Mouse (Mus musculus) spleen, adult 2 months (tissue): ENCODE results near the gene Ppp2r2c.
A peak's percentile ranks its signal among the peaks of the same experiment; 100 is the strongest.

Experiments used
- CTCF ChIP-seq: fragments of 200-500 bp; IDR thresholded peaks from 2 replicates; pipeline ENCODE4 v1.5.1; 2011; ENCODE audit warnings: mild to moderate bottlenecking, inconsistent platforms; ENCODE audit not compliant: insufficient read depth, insufficient read length, insufficient replicate concordance; ENCODE audit errors: extremely low read depth
- POLR2A ChIP-seq: fragments of 200-500 bp; IDR thresholded peaks from 2 replicates; pipeline ENCODE4 v1.6.1; 2011; ENCODE audit warnings: low read depth, low read length, inconsistent platforms

GRCm38 (mm10) chr5:36829913-36830879, 38.1 kb upstream of the Ppp2r2c start, which contains the start of gene Man2b2:
- TF ChIP-seq POLR2A: peak; percentile 49; the same call in 1 of the 2 replicates
- TF ChIP-seq CTCF: peak; percentile 95
